Mouse (Mus musculus) kidney, embryonic 16.5 days (tissue): ENCODE results near the gene Smarcd1. TPM values are rescaled to one million over a fixed set of nuclear protein-coding genes. Genes with fewer than 3 reads are reported as not detected.
"Not testable (repeated sequence)": the region's sequence is repeated elsewhere in the genome, so short reads cannot be mapped to it uniquely, and the experiment has no call there.

Experiments used
- ATAC-seq: fragments of 200-750 bp; cut with Nextera tagmentation; 2 replicates; pipeline ENCODE4 v1.8.0; 2017; ENCODE audit warnings: moderate TSS enrichment; ENCODE audit not compliant: low FRiP score, low TSS enrichment
- H3K27ac ChIP-seq: fragments of 300-500 bp; sonication (generic); 2 replicates; pipeline ENCODE4 v1.5.1; 2014; ENCODE audit warnings: low read length
- H3K27me3 ChIP-seq: fragments of 300-500 bp; sonication (generic); 2 replicates; pipeline ENCODE4 v1.6.1; 2014; ENCODE audit warnings: low read length, control low read depth, mixed read lengths; ENCODE audit not compliant: insufficient read depth
- H3K36me3 ChIP-seq: fragments of 300-500 bp; sonication (generic); 2 replicates; pipeline ENCODE4 v1.6.1; 2014; ENCODE audit warnings: low read length, control low read depth, mixed read lengths; ENCODE audit not compliant: insufficient read depth
- H3K4me1 ChIP-seq: fragments of 300-500 bp; sonication (generic); 2 replicates; pipeline ENCODE4 v1.6.1; 2014; ENCODE audit warnings: low read length, control low read depth, mixed read lengths; ENCODE audit not compliant: insufficient read depth
- H3K4me2 ChIP-seq: fragments of 300-500 bp; sonication (generic); replicated peaks from 2 replicates; pipeline ENCODE4 v1.6.1; 2014; ENCODE audit warnings: low read depth, low read length
- H3K4me3 ChIP-seq: fragments of 300-500 bp; sonication (generic); 2 replicates; pipeline ENCODE4 v1.5.1; 2014; ENCODE audit warnings: mild to moderate bottlenecking, low read length
- H3K9ac ChIP-seq: fragments of 300-500 bp; sonication (generic); replicated peaks from 2 replicates; pipeline ENCODE4 v1.6.1; 2014; ENCODE audit warnings: low read length
- H3K9me3 ChIP-seq: fragments of 300-500 bp; sonication (generic); 2 replicates; pipeline ENCODE4 v1.6.1; 2016; ENCODE audit warnings: low read length, control low read depth
- WGBS: fragments of 180-500 bp; shearing (Covaris S2); extraction: QIAGEN DNeasy Blood & Tissue Kit; methylation state at CpG from one replicate; pipeline ENCODE4 v1.1.7; 2014; 5-methylcytosine and 5-hydroxymethylcytosine counted together
- polyA plus RNA-seq: library from polyadenylated mRNA; unstranded; fragments of >200 nt; fragmentation: Nextera tagmentation; extraction: Ambion mirVana; gene quantifications from 2 replicates; pipeline ENCODE4 v1.2.1, GENCODE M21; 2015

The Smarcd1 gene
- polyA plus RNA-seq, 1 experiment from 2014 or later, result 49.8 TPM

- not testable (repeated sequence) for H3K4me2 ChIP-seq, H3K9ac ChIP-seq, H3K4me3 ChIP-seq, H3K27ac ChIP-seq, H3K27me3 ChIP-seq, H3K9me3 ChIP-seq, ATAC-seq
- peaks cover 29% of the 10 kb centered on the region for H3K4me1 ChIP-seq
- H3K36me3 ChIP-seq, result peaks cover 23% of the 10 kb centered on the region
- WGBS, result 91% methylated on average over 4 of the region's 5 CpGs
Measured at GRCm38 (mm10) chr15:99727039-99727438, 25.1 kb downstream of the Smarcd1 start.

GRCm38 (mm10) chr15:99727525-99727924 lies 25.6 kb downstream of the Smarcd1 start:
- no peak for ATAC-seq
- 92% methylated on average over 12 of the region's 12 CpGs for WGBS

GRCm38 (mm10) chr15:99728211-99728610 lies 26.3 kb downstream of the Smarcd1 start:
- Histone ChIP-seq H3K36me3 (peaks cover 23% of the 10 kb centered on the region), H3K4me2 (no peak overlapping the region), H3K27me3 (no peaks in the 10 kb centered on the region), H3K4me1 (peaks cover 24% of the 10 kb centered on the region), H3K9ac (no peak overlapping the region), H3K27ac (no peak overlapping the region), H3K9me3 (peaks cover 5% of the 10 kb centered on the region), H3K4me3 (no peak overlapping the region)
- 90% methylated on average over 5 of the region's 5 CpGs for WGBS
- ATAC-seq, result no peak

More at GRCm38 (mm10) chr15:99727525-99727924, 25.6 kb downstream of the Smarcd1 start:
- Histone ChIP-seq H3K4me3 (no peak overlapping the region), H3K27ac (no peak overlapping the region), H3K4me1 (peaks cover 29% of the 10 kb centered on the region), H3K4me2 (no peak overlapping the region), H3K9ac (no peak overlapping the region), H3K36me3 (peaks cover 23% of the 10 kb centered on the region), H3K27me3 (no peaks in the 10 kb centered on the region), H3K9me3 (peaks cover 5% of the 10 kb centered on the region)

- no peaks in the 10 kb centered on the region for H3K27me3 ChIP-seq
- no peak overlapping the region for H3K4me3 ChIP-seq
- no peak for ATAC-seq
- H3K9ac ChIP-seq, result no peak overlapping the region
- 98% methylated on average over 3 of the region's 4 CpGs for WGBS
- peaks cover 14% of the 10 kb centered on the region for H3K4me1 ChIP-seq
- peaks cover 27% of the 10 kb centered on the region for H3K36me3 ChIP-seq
- H3K27ac ChIP-seq, result no peak overlapping the region
- H3K4me2 ChIP-seq, result no peak overlapping the region
- peaks cover 5% of the 10 kb centered on the region for H3K9me3 ChIP-seq
Measured at GRCm38 (mm10) chr15:99729056-99729783, 27.3 kb downstream of the Smarcd1 start.

GRCm38 (mm10) chr15:99731167-99731566 lies 29.2 kb downstream of the Smarcd1 start:
- 96% methylated on average over 2 of the region's 2 CpGs for whole genome bisulfite sequencing
- Histone ChIP-seq H3K27me3 (no peaks in the 10 kb centered on the region), H3K36me3 (peaks cover 38% of the 10 kb centered on the region)

GRCm38 (mm10) chr15:99731678-99732077 lies 29.7 kb downstream of the Smarcd1 start:
- Histone ChIP-seq H3K36me3 (peaks cover 43% of the 10 kb centered on the region), H3K27me3 (no peaks in the 10 kb centered on the region), H3K27ac (no peak overlapping the region), H3K4me2 (no peak overlapping the region), H3K9ac (no peak overlapping the region), H3K4me1 (peaks cover under 1% of the 10 kb centered on the region), H3K4me3 (no peak overlapping the region), H3K9me3 (peaks cover 5% of the 10 kb centered on the region)
- ATAC-seq, result no peak
- WGBS, result 98% methylated on average over 3 of the region's 3 CpGs

More at GRCm38 (mm10) chr15:99731167-99731566, 29.2 kb downstream of the Smarcd1 start:
- Histone ChIP-seq H3K27ac (no peak overlapping the region), H3K4me2 (no peak overlapping the region), H3K4me1 (peaks cover 5% of the 10 kb centered on the region), H3K9me3 (peaks cover 5% of the 10 kb centered on the region), H3K4me3 (no peak overlapping the region), H3K9ac (no peak overlapping the region)
- ATAC-seq, result no peak

GRCm38 (mm10) chr15:99733186-99733585 lies 31.3 kb downstream of the Smarcd1 start:
- H3K27ac ChIP-seq, result no peak overlapping the region
- WGBS, result 97% methylated on average over 5 of the region's 5 CpGs
- H3K4me3 ChIP-seq, result no peak overlapping the region
- ATAC-seq, result no peak
- peaks cover 45% of the 10 kb centered on the region for H3K36me3 ChIP-seq
- H3K4me2 ChIP-seq, result no peak overlapping the region
- H3K4me1 ChIP-seq, result no peaks in the 10 kb centered on the region
- no peaks in the 10 kb centered on the region for H3K27me3 ChIP-seq
- H3K9ac ChIP-seq, result no peak overlapping the region
- H3K9me3 ChIP-seq, result peaks cover 5% of the 10 kb centered on the region

GRCm38 (mm10) chr15:99735631-99736030 lies 33.7 kb downstream of the Smarcd1 start:
- Histone ChIP-seq H3K27me3 (no peaks in the 10 kb centered on the region), H3K9ac (no peak overlapping the region), H3K4me3 (no peak overlapping the region), H3K27ac (no peak overlapping the region), H3K4me2 (no peak overlapping the region), H3K9me3 (no peaks in the 10 kb centered on the region), H3K4me1 (no peaks in the 10 kb centered on the region), H3K36me3 (peaks cover 46% of the 10 kb centered on the region)
- WGBS, result 90% methylated on average over 2 of the region's 2 CpGs
- no peak for ATAC-seq

GRCm38 (mm10) chr15:99736675-99737074 lies 34.7 kb downstream of the Smarcd1 start:
- ATAC-seq, result no peak
- H3K9me3 ChIP-seq, result no peaks in the 10 kb centered on the region
- no peak overlapping the region for H3K27ac ChIP-seq
- H3K9ac ChIP-seq, result no peak overlapping the region
- H3K36me3 ChIP-seq, result peaks cover 49% of the 10 kb centered on the region
- H3K4me1 ChIP-seq, result no peaks in the 10 kb centered on the region
- H3K27me3 ChIP-seq, result no peaks in the 10 kb centered on the region
- no peak overlapping the region for H3K4me3 ChIP-seq
- no peak overlapping the region for H3K4me2 ChIP-seq
- WGBS, result 88% methylated on average over 11 of the region's 11 CpGs

GRCm38 (mm10) chr15:99740229-99740628 lies 38.3 kb downstream of the Smarcd1 start:
- Histone ChIP-seq H3K4me1 (no peaks in the 10 kb centered on the region), H3K4me2 (no peak overlapping the region), H3K9me3 (no peaks in the 10 kb centered on the region), H3K4me3 (no peak overlapping the region), H3K27me3 (no peaks in the 10 kb centered on the region), H3K36me3 (peaks cover 56% of the 10 kb centered on the region), H3K9ac (no peak overlapping the region), H3K27ac (no peak overlapping the region)
- ATAC-seq, result no peak
- WGBS, result 90% methylated on average over 4 of the region's 4 CpGs
